Mouse (Mus musculus) neural tube, embryonic 13.5 days (tissue): ENCODE data around the gene Dync1h1. TPM values are rescaled to one million over a fixed set of nuclear protein-coding genes. Genes with fewer than 3 reads are reported as not detected.

Source experiments
- ATAC-seq: fragments of 200-750 bp; cut with Nextera tagmentation; 2 replicates; pipeline ENCODE4 v1.8.0; 2017; ENCODE audit warnings: low read depth, mild to moderate bottlenecking, moderate TSS enrichment, moderate library complexity
- H3K27ac ChIP-seq: fragments of 300-500 bp; sonication (generic); replicated peaks from 2 replicates; pipeline ENCODE4 v1.5.1; 2015; ENCODE audit warnings: moderate library complexity, mild to moderate bottlenecking, inconsistent platforms
- H3K27me3 ChIP-seq: fragments of 300-500 bp; sonication (generic); 2 replicates; pipeline ENCODE4 v1.6.1; 2015; ENCODE audit warnings: mild to moderate bottlenecking, inconsistent platforms
- H3K36me3 ChIP-seq: fragments of 300-500 bp; sonication (generic); 2 replicates; pipeline ENCODE4 v1.6.1; 2015; ENCODE audit warnings: mild to moderate bottlenecking, inconsistent platforms
- H3K4me1 ChIP-seq: fragments of 300-500 bp; sonication (generic); replicated peaks from 2 replicates; pipeline ENCODE4 v1.6.1; 2015; ENCODE audit warnings: inconsistent platforms
- H3K4me2 ChIP-seq: fragments of 300-500 bp; sonication (generic); 2 replicates; pipeline ENCODE4 v1.6.1; 2015; ENCODE audit warnings: inconsistent platforms, mild to moderate bottlenecking, moderate library complexity
- H3K4me3 ChIP-seq: fragments of 300-500 bp; sonication (generic); 2 replicates; pipeline ENCODE4 v1.5.1; 2015; ENCODE audit warnings: mild to moderate bottlenecking, inconsistent platforms
- H3K9ac ChIP-seq: fragments of 300-500 bp; sonication (generic); 2 replicates; pipeline ENCODE4 v1.6.1; 2015; ENCODE audit warnings: moderate library complexity, mild to moderate bottlenecking, inconsistent platforms
- H3K9me3 ChIP-seq: fragments of 300-500 bp; sonication (generic); 2 replicates; pipeline ENCODE4 v1.6.1; 2016; ENCODE audit warnings: inconsistent platforms
- WGBS: fragments of 180-500 bp; shearing (Covaris S2); methylation state at CpG from one replicate; pipeline ENCODE4 v1.1.7; 2015; 5-methylcytosine and 5-hydroxymethylcytosine counted together
- polyA plus RNA-seq: library from polyadenylated mRNA; unstranded; fragments of >200 nt; fragmentation: Nextera tagmentation; extraction: Ambion mirVana; gene quantifications from 2 replicates; pipeline ENCODE4 v1.2.1, GENCODE M21; 2015

Gene Dync1h1
- polyA plus RNA-seq, 1 experiment from 2014 or later: 73.6 TPM

DNA sequence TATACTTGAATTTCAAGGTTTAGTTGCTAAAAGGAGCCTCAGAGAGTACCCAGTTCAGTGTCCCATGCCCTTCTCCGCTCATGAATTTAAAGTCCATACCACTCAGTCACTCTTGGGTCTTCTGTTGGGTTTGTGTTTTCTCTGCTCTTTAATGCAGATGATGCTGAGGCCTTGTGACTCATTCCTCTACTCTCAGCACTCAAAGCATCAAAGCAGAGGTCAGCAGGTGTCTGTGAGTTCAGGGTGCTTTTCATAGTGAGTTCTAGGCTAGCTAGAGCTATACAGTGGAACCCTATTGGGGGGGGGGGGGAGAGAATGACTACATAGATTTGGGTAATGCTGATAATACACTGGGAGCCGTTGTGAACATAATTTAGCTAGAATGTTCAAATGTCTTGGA lies 9.5 kb downstream of the Dync1h1 start:
- no peak for ATAC-seq
- 98% methylated on average over 2 of the region's 2 CpGs for WGBS

DNA sequence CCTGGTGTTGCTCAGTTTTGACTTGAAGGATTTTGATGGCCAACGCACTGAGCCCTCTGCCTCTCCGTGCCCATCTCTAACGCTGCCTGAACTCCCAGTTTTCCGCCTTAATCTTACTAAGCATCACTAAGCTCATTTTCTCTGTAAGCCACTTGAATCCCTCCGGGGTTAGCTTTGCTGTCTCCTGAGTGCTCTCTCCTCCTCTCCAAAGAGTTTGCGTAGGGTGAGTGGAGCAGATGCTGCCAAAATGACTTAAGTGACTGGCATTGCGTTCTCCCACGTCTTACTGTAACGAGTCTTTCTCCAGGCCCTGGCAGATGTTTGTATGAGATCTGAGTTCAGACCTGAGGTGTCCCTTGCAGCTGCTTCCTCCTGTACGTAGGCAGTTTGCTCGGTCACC lies 28.8 kb downstream of the Dync1h1 start:
- no peaks in the 10 kb centered on the region for H3K4me1 ChIP-seq
- H3K27ac ChIP-seq: no peak overlapping the region
- ATAC-seq: no peak
- peaks cover 100% of the 10 kb centered on the region for H3K36me3 ChIP-seq
- no peak overlapping the region for H3K4me2 ChIP-seq
- no peak overlapping the region for H3K4me3 ChIP-seq
- H3K9ac ChIP-seq: no peak overlapping the region
- H3K27me3 ChIP-seq: no peaks in the 10 kb centered on the region
- no peaks in the 10 kb centered on the region for H3K9me3 ChIP-seq
- WGBS: 93% methylated on average over 11 of the region's 11 CpGs

More for the DNA sequence above, 9.5 kb downstream of the Dync1h1 start:
- Histone ChIP-seq H3K27ac (no peak overlapping the region), H3K9ac (no peak overlapping the region), H3K36me3 (peaks cover 42% of the 10 kb centered on the region), H3K4me2 (no peak overlapping the region), H3K27me3 (no peaks in the 10 kb centered on the region), H3K4me1 (peaks cover 6% of the 10 kb centered on the region; the same call in 1 of the 2 replicates), H3K9me3 (no peaks in the 10 kb centered on the region), H3K4me3 (no peak overlapping the region)

DNA sequence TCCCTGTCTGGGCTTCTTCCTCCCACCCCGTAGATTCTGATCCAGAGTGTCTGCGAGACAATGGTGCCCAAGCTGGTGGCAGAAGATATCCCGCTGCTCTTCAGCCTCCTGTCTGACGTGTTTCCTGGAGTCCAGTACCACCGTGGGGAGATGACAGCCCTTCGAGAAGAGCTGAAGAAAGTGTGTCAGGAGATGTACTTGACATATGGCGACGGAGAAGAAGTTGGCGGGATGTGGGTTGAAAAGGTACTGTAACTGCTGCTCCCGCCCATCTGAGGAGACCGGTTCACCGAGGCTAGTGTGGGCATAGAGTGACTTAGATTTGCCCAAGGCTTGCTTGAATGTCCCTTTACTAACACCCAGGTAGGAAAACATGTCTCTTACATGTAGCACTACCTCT lies 35.0 kb downstream of the Dync1h1 start:
- Histone ChIP-seq H3K36me3 (peaks cover 100% of the 10 kb centered on the region), H3K4me3 (no peak overlapping the region), H3K4me2 (no peak overlapping the region), H3K9ac (no peak overlapping the region), H3K9me3 (no peaks in the 10 kb centered on the region), H3K27ac (no peak overlapping the region), H3K27me3 (no peaks in the 10 kb centered on the region), H3K4me1 (no peaks in the 10 kb centered on the region)
- WGBS: 94% methylated on average over 12 of the region's 12 CpGs
- no peak for ATAC-seq

DNA sequence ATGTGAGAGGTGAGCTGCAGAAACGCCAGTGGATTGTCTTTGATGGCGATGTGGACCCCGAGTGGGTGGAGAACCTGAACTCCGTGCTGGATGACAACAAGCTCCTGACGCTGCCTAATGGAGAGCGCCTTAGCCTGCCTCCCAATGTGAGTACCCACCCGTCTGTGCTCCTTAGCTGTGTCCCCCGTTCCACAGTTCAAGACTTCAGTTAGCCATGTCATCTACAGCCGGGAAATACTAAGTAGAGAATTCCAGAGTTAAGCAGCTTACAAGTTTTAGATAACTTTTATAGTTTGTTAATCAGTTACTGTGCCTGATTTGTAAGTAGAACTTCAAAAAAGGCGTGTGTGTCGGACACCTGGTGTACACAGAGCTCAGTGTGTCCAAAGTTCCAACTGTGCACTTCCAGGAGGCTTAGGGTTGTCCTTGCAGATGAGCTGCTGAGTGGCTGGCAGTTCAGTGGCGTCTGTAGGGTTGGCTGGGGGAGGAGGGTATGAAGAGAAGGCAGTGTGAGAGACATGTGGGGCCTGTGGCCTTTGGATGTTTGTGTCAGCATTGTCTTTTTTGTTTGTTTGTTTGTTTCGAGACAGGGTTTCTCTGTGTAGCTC lies 36.4 kb downstream of the Dync1h1 start:
- no peak for ATAC-seq
- Histone ChIP-seq H3K4me1 (no peaks in the 10 kb centered on the region), H3K9me3 (no peaks in the 10 kb centered on the region), H3K9ac (no peak overlapping the region), H3K4me2 (no peak overlapping the region), H3K36me3 (peaks cover 100% of the 10 kb centered on the region), H3K27me3 (no peaks in the 10 kb centered on the region), H3K27ac (no peak overlapping the region), H3K4me3 (no peak overlapping the region)
- 94% methylated on average over 13 of the region's 13 CpGs for WGBS

DNA sequence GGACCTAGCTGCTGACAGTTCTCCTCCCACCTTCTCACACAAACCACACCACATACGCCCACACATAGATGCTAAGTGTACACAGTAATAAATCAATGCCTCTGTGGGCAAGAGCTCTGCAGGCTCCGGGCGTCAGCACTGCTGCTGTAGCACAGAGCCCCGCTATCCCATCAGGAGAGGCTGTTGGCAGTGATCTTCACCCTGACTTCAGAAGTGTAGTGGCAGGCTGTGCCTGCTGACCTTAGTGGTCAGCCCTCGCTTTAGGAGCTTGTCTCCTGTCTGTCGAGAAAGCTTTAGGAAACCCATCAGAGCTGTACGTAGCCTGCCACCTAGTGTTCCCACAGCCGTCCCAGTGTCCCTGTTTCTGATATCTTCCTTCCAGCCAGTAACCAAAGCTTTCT lies 49.0 kb downstream of the Dync1h1 start:
- ATAC-seq: no peak
- Histone ChIP-seq H3K9ac (no peak overlapping the region), H3K27ac (no peak overlapping the region), H3K4me2 (no peak overlapping the region), H3K4me1 (no peaks in the 10 kb centered on the region), H3K27me3 (no peaks in the 10 kb centered on the region), H3K36me3 (peaks cover 97% of the 10 kb centered on the region), H3K9me3 (no peaks in the 10 kb centered on the region), H3K4me3 (no peak overlapping the region)
- 77% methylated on average over 8 of the region's 8 CpGs for WGBS

DNA sequence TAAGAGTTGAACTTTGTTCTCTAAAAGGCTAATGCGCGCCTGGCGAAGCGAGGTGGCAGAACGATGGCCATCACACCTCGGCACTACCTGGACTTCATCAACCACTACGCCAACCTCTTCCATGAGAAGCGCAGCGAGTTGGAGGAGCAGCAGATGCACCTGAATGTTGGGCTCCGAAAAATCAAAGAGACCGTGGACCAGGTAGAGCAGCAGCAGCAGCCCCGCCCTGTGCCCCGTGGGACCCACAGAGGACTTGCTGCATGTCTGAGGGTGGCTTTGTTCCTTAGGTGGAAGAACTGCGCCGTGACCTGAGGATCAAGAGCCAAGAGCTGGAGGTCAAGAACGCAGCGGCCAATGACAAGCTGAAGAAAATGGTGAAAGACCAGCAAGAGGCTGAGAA lies 50.2 kb downstream of the Dync1h1 start:
- Histone ChIP-seq H3K9me3 (no peaks in the 10 kb centered on the region), H3K9ac (no peak overlapping the region), H3K4me1 (no peaks in the 10 kb centered on the region), H3K4me3 (no peak overlapping the region), H3K27me3 (no peaks in the 10 kb centered on the region), H3K4me2 (no peak overlapping the region), H3K36me3 (peaks cover 97% of the 10 kb centered on the region), H3K27ac (no peak overlapping the region)
- 97% methylated on average over 17 of the region's 17 CpGs for WGBS
- ATAC-seq: no peak

DNA sequence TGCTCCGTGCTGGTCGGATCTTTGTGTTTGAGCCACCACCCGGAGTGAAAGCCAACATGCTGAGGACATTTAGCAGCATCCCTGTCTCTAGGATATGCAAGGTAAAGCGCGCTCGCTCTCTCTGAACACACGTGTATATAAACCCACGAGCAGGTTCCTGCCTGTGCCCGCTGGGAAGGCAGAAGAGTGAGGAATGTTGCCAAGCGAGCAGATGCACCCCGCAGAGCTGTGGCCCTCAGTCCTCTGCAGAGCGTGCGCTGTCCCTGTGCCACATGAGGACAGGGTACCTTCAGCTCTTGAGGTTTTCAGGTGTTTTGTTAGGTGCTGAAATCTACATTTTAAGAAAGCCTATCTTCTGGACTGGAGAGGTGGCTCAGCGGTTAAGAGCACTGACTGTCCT lies 60.5 kb downstream of the Dync1h1 start:
- Histone ChIP-seq H3K9ac (no peak overlapping the region), H3K4me1 (no peaks in the 10 kb centered on the region), H3K27me3 (no peaks in the 10 kb centered on the region), H3K9me3 (no peaks in the 10 kb centered on the region), H3K4me2 (no peak overlapping the region), H3K27ac (no peak overlapping the region), H3K4me3 (no peak overlapping the region), H3K36me3 (peaks cover 99% of the 10 kb centered on the region)
- WGBS: 94% methylated on average over 14 of the region's 14 CpGs
- ATAC-seq: no peak

DNA sequence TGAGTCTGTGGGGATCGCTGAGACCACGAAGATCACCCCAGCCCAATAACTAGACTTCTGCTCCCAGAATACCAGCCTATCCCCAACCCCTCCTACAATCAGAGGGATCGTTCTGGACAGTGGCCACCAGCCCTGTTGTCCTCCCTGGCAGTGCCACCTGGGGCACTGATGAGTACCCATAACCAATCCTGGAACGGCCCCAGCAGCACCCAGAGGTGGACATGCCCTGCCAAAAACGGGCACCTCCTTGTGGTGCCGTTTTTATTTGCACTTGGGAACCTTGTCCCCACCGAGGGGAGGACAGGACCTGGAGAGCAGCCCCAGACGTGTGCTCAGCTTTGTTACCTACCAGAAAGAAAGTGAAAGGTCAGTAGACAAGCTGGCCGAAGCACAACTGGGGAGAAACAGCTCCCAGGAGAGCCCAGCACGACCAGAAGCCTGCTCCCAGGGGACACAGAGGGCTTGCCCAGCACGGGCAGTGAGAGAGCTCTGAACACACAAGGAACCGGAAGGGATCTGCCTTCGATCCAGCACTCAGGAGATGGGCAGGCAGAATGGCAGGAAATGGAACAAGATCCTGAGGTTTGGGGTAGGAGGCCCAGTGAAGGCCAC lies 66.3 kb downstream of the Dync1h1 start:
- Histone ChIP-seq H3K36me3 (peaks cover 83% of the 10 kb centered on the region), H3K27ac (no peak overlapping the region), H3K4me1 (no peaks in the 10 kb centered on the region), H3K4me3 (no peak overlapping the region), H3K4me2 (no peak overlapping the region), H3K9me3 (no peaks in the 10 kb centered on the region), H3K27me3 (no peaks in the 10 kb centered on the region), H3K9ac (no peak overlapping the region)
- WGBS: 87% methylated on average over 13 of the region's 13 CpGs
- no peak for ATAC-seq

DNA sequence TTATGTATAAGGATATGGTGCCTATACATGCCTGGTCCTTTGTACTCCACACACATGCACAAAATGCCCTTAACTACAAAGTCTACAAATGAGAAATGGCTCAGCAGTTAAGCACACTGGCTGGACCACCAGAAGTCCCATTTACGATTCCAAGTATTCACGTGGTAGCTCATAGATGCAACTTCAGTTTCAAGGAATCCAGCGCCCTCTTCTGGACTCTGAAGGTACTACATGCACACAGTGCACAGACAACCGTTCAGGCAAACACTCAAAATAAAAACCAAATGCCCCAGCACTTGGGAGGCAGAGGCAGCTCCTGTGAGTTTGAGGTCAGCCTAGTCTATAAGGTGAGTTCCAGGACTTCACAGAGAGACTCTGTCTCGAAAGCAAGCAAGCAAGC lies 73.0 kb downstream of the Dync1h1 start:
- no peaks in the 10 kb centered on the region for H3K4me1 ChIP-seq
- H3K27me3 ChIP-seq: no peaks in the 10 kb centered on the region
- H3K27ac ChIP-seq: no peak overlapping the region
- no peak for ATAC-seq
- no peak overlapping the region for H3K4me3 ChIP-seq
- H3K9me3 ChIP-seq: no peaks in the 10 kb centered on the region
- H3K36me3 ChIP-seq: peaks cover 17% of the 10 kb centered on the region
- 55% methylated on average over 5 of the region's 5 CpGs for WGBS
- H3K9ac ChIP-seq: no peak overlapping the region
- no peak overlapping the region for H3K4me2 ChIP-seq

DNA sequence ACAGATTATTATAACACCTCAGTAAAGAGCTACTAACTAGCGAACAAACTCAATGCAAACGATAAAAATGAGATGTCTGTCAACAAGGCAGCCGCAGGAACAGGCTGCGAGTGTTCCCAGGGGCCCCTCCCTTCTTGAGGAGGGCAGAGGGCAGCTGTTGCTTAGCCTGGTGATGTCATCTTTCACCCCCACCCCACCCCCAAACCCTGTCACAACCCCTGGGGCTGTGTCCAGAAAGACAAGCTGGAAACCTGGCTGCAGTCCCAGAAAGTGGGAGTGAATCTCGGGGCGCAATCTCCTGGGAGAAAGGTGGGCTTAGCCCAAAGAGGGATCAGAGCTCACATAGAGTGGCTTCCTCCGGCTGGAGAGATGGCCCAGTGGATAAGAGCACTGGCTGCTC lies 79.9 kb downstream of the Dync1h1 start:
- H3K27ac ChIP-seq: no peak overlapping the region
- H3K27me3 ChIP-seq: no peaks in the 10 kb centered on the region
- H3K9ac ChIP-seq: no peak overlapping the region
- no peak overlapping the region for H3K4me3 ChIP-seq
- H3K4me2 ChIP-seq: no peak overlapping the region
- H3K9me3 ChIP-seq: no peaks in the 10 kb centered on the region
- 58% methylated on average over 7 of the region's 7 CpGs for WGBS
- no peak for ATAC-seq
- no peaks in the 10 kb centered on the region for H3K36me3 ChIP-seq
- no peaks in the 10 kb centered on the region for H3K4me1 ChIP-seq

DNA sequence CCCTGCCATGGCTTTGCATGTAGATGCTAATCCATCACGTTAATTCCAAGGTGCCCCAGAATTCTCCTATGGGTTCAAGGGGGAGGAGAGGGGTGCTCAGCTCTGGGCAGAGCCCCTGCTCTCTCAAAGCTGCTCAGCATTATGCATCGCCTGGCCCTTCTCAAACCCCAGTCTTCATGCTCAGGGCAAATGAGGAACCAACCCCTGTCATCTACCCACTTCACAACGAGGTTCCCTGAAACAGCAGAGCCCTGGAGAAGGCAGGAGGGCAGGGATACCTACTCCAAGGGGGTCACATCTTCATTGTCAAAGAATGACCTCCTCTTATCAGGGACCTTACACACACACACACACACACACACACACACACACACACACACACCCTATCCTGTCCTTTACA lies 80.6 kb downstream of the Dync1h1 start:
- no peak for ATAC-seq
- Histone ChIP-seq H3K4me1 (no peaks in the 10 kb centered on the region), H3K9ac (no peak overlapping the region), H3K27ac (no peak overlapping the region), H3K36me3 (peaks cover 6% of the 10 kb centered on the region), H3K4me3 (no peak overlapping the region), H3K4me2 (no peak overlapping the region), H3K9me3 (no peaks in the 10 kb centered on the region), H3K27me3 (no peaks in the 10 kb centered on the region)
- WGBS: 67% methylated on average over 3 of the region's 3 CpGs

DNA sequence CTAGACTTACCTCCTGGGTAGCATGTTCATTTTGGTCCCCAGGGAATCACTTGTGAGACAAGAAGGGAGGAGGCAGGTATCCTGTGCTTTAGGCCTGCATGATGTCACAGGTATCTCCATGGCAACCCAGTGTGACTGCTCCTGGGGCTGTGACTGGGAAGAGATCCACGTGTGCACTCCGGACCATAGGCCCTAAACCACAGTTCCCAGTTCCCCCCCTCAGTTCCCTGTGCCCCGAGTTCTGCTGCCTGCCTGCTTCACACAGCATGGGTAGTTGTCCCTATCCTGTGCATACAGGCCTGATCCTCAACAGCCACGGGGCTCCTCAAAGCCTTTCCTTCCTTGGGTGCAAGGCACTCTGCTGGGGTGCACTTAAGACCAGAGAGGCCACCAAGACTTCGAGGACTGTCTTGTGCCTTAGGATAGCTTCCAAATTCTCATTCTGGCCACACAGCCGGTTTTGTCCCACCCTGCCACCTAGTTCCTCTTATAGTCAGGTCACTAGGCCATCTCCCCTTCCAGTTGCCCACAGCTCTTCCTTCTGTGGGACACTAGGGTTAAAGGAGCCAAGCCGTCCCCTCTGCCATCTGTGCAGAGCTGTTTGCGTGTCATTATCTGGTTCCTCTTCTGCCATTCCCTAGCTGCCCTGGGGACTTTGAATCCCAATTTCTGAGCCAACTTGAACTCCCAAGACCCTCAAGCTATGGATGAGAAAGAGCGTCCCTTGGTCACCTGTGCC lies 81.5 kb downstream of the Dync1h1 start, which contains the start of gene 1700001K19Rik:
1700001K19Rik (minus strand) TSS at position 59 of the 739 bp plus-strand sequence.
- no peak within 1 kb of the TSS for H3K27ac ChIP-seq
- no peak within 1 kb of the TSS for H3K9ac ChIP-seq
- H3K4me1 ChIP-seq: no peaks in the 10 kb centered on the region
- H3K27me3 ChIP-seq: no peaks in the 10 kb centered on the region
- H3K4me2 ChIP-seq: no peak within 1 kb of the TSS
- 77% methylated on average over 9 of the region's 9 CpGs for WGBS
- H3K9me3 ChIP-seq: no peaks in the 10 kb centered on the region
- H3K36me3 ChIP-seq: peaks cover 9% of the 10 kb centered on the region
- H3K4me3 ChIP-seq: no peak within 1 kb of the TSS
- no peak for ATAC-seq
